Mouse (Mus musculus) cerebellum, adult 2 months (tissue): Measurements from ENCODE around the gene Lmx1a.

Source experiments
- CTCF ChIP-seq: fragments of 200-500 bp; IDR thresholded peaks from 2 replicates; pipeline ENCODE4 v1.5.1; 2011; ENCODE audit warnings: low read depth, mild to moderate bottlenecking, control low read depth, low read length, moderate library complexity, borderline replicate concordance; ENCODE audit not compliant: insufficient read depth
- POLR2A ChIP-seq: fragments of 200-500 bp; IDR thresholded peaks from 2 replicates; pipeline ENCODE4 v1.6.1; 2011; ENCODE audit warnings: low read length, control low read depth, borderline replicate concordance; ENCODE audit not compliant: insufficient read depth

- TF ChIP-seq CTCF (no peak), POLR2A (no peak)
These were observed 16.5 kb downstream of the Lmx1a start for GRCm38 (mm10) chr1:167705527-167705926.
